Mouse (Mus musculus) embryonic facial prominence, embryonic 10.5 days (tissue): ENCODE data around the gene Eif2b1. TPM values are rescaled to one million over a fixed set of nuclear protein-coding genes. Genes with fewer than 3 reads are reported as not detected.
A peak's percentile ranks its signal among the peaks of the same experiment; 100 is the strongest.

Experiments
- DNase-seq: peaks from one replicate; pipeline ENCODE4 v3.0.0-alpha.2; 2017; ENCODE audit warnings: low spot score
- H3K27ac ChIP-seq: fragments of 300-500 bp; sonication (generic); replicated peaks from 2 replicates; pipeline ENCODE4 v1.5.1; 2016; ENCODE audit warnings: mild to moderate bottlenecking
- H3K27me3 ChIP-seq: fragments of 300-500 bp; sonication (generic); replicated peaks from 2 replicates; pipeline ENCODE4 v1.6.1; 2016; ENCODE audit warnings: low read depth, mild to moderate bottlenecking; ENCODE audit not compliant: poor library complexity, severe bottlenecking
- H3K36me3 ChIP-seq: fragments of 300-500 bp; sonication (generic); replicated peaks from 2 replicates; pipeline ENCODE4 v1.6.1; 2016; ENCODE audit warnings: mild to moderate bottlenecking, moderate library complexity
- H3K4me1 ChIP-seq: fragments of 300-500 bp; sonication (generic); 2 replicates; pipeline ENCODE4 v1.6.1; 2016
- H3K4me3 ChIP-seq: fragments of 300-500 bp; sonication (generic); 2 replicates; pipeline ENCODE4 v1.5.1; 2016; ENCODE audit warnings: mild to moderate bottlenecking, moderate library complexity
- H3K9me3 ChIP-seq: fragments of 300-500 bp; sonication (generic); 2 replicates; pipeline ENCODE4 v1.6.1; 2016; ENCODE audit warnings: mild to moderate bottlenecking
- WGBS: fragments of 180-500 bp; shearing (Covaris S2); methylation state at CpG from one replicate; pipeline ENCODE4 v1.1.7; 2016; 5-methylcytosine and 5-hydroxymethylcytosine counted together
- polyA plus RNA-seq: library from polyadenylated mRNA; unstranded; fragments of >200 nt; fragmentation: Nextera tagmentation; extraction: Ambion mirVana; gene quantifications from 2 replicates; pipeline ENCODE4 v1.2.1, GENCODE M21; 2016

Eif2b1 gene
- polyA plus RNA-seq, 1 experiment from 2014 or later: 83.7 TPM

DNA sequence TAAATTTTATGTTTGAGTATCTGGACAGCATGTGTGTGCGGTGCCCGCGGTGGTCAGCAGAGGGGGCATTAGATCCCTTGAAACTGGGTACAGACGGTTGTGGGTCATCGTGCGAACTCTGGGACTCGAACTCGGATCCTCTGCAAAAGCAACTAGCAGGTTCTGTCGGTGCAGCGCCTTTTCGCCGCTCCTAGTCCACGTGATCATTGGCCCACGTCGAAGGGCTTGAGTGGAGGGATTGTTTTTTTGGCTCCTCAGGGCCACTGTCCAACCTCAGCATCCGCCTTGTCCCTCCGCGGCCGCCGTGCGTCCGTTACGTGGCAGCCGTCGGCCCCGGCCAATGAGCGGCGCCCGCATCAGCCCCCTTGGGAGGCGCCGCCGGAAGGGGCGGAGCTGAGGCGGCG, 38.5 kb downstream of the Eif2b1 start, which contains the start of gene Tmed2:
Tmed2 (plus strand) TSS at position 313 of the 404 bp plus-strand sequence.
- WGBS: under 1% methylated on average over 35 of the region's 35 CpGs
- peak; percentile 95 for DNase-seq
- peaks cover 32% of the 10 kb centered on the region for H3K36me3 ChIP-seq
- no peaks in the 10 kb centered on the region for H3K9me3 ChIP-seq
- no peaks in the 10 kb centered on the region for H3K27me3 ChIP-seq
- H3K4me1 ChIP-seq: peaks cover 19% of the 10 kb centered on the region
- H3K27ac ChIP-seq: peak within 1 kb of the TSS; percentile 92
- peak within 1 kb of the TSS; percentile 99 for H3K4me3 ChIP-seq

DNA sequence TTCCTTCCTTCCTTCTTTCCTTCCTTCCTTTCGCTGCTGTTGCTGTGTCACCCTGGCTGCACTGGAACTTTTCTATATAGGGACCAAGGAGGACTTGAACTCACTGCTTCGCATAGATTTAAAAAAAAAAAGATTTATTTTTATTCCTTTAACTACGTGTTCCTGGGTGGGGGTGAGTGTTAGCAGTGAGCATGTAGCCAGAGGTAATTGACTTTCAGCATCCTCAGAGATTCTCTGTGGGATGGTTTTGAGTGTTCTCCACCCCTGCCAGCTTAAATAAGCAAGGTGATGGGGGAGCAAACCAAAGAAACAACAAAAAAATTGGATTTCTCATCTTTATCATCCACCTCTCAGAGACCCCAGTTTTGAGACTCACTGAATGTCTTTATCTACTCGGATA, 39.0 kb downstream of the Eif2b1 start:
- Histone ChIP-seq H3K4me3 (peak overlapping the region; percentile 99), H3K27me3 (no peaks in the 10 kb centered on the region), H3K4me1 (peaks cover 19% of the 10 kb centered on the region), H3K36me3 (peaks cover 27% of the 10 kb centered on the region), H3K9me3 (no peaks in the 10 kb centered on the region), H3K27ac (peak overlapping the region; percentile 85)
- WGBS: 70% methylated on average over 4 of the region's 4 CpGs
- DNase-seq: no peak

DNA sequence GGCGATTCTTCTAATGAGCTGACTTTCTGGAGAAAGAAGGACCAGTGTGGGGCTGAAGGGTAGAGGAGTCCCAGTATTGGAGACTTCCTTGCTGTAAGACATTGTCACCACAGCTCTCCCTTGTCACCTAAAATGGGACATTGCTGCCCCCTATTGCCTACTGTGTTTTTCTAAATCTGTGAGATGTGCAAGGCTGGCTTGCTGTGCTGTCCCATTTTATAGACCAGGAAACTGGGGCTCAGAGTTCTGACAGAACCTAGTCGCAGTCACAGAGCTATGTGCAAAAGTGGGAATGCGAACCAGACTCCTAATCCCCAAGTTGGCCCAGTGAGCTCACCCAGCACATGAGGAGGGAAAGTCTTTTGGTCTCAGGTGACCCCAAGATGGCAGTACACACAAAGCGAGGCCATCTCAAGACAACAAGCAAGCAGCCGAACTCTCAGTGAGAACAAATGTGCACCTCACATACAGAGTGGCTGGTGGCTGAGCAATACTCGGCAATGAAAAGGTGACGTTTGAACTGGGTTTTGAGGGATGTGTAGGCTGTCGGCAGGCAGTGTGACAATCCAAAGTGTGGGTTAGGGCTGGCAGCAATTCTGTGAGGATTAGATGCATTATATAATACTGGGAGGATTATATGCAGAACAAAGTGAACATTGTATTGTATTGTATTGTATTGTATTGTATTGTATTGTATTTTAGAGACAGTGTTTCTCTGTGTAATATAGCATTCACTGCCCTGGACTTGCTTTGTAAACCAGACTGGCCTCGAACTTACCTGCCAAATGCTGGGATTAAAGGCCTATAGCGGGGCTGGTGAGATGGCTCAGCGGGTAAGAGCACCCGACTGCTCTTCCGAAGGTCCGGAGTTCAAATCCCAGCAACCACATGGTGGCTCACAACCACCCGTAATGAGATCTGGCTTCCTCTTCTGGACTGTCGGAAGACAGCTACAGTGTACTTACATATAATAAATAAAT, 39.8 kb downstream of the Eif2b1 start:
- no peak overlapping the region for H3K4me3 ChIP-seq
- H3K27ac ChIP-seq: no peak overlapping the region
- peaks cover 19% of the 10 kb centered on the region for H3K4me1 ChIP-seq
- no peak for DNase-seq
- H3K27me3 ChIP-seq: no peaks in the 10 kb centered on the region
- no peaks in the 10 kb centered on the region for H3K9me3 ChIP-seq
- WGBS: 80% methylated on average over 16 of the region's 16 CpGs
- H3K36me3 ChIP-seq: peaks cover 19% of the 10 kb centered on the region

DNA sequence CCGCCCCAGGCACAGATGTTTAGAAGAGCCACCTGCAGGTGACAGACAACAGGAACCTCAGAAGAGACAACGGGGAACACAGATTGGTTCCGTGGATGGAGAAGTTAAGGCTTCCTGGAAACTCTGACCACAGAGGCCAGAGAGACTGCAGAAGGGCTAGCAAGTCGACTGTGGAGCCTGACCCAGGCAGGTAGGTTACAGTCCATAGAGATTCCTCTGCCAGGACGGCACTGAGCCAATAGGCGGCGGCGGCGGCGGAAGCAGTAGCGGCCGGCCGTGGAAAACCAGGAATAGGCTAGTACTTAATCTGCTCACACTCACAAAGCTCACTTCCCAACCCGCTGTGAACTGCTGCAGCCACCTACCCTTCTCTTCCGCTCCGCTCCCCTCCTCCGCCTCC, 42.2 kb downstream of the Eif2b1 start:
- Histone ChIP-seq H3K36me3 (no peaks in the 10 kb centered on the region), H3K27me3 (no peaks in the 10 kb centered on the region), H3K4me1 (peaks cover 23% of the 10 kb centered on the region), H3K4me3 (peak overlapping the region; percentile 44), H3K9me3 (no peaks in the 10 kb centered on the region), H3K27ac (peak overlapping the region; percentile 66)
- WGBS: 7% methylated on average over 17 of the region's 17 CpGs
- peak; percentile 59 for DNase-seq

DNA sequence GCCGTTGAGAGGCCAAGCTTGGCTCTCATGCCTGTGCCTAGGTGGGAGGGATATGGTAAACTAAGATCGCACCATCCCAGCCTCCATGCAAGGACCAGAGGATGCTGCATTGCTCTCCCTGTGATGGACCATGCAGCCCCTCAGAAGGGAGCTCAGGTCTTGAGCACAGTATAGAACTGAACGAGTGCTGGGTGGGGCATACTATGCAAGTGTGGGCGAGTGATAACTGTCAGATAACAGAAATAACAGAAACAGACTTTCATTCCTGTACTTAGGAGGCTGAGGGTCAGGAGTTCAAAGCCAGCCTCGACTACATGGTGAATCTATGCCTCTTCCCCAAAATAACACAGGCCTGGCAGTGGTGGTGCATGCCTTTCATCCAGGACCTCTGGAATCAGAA, 43.9 kb downstream of the Eif2b1 start:
- Histone ChIP-seq H3K27me3 (no peaks in the 10 kb centered on the region), H3K27ac (no peak overlapping the region)
- 73% methylated on average over 5 of the region's 5 CpGs for WGBS

DNA sequence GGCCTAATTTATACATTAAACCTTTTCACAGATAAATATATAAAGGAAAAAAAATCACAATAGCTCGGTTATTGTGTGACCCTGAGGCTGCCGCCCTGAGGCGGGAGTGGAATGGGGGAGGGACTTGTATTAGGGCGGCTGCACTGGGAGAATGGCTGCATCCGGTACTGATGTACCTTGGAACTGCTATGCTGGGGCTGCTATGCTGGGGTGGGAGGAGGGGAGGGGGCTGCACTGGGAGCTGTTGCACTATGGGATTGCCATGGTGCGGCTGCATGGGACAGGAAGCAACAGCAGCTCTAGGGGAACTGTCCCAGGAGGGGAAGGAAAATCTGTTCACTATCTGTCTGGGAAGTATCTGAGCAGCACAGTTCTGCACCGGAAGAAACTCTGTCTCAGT, 46.5 kb downstream of the Eif2b1 start:
- WGBS: 34% methylated on average over 7 of the region's 7 CpGs
- Histone ChIP-seq H3K4me3 (peak overlapping the region; percentile 90; the same call in 1 of the 2 replicates), H3K4me1 (peaks cover 58% of the 10 kb centered on the region), H3K36me3 (no peaks in the 10 kb centered on the region; the same call in 1 of the 2 replicates), H3K27ac (peak overlapping the region; percentile 94), H3K9me3 (no peaks in the 10 kb centered on the region), H3K27me3 (no peaks in the 10 kb centered on the region)
- peak; percentile 63 for DNase-seq

More for the DNA sequence above, 43.9 kb downstream of the Eif2b1 start:
- no peaks in the 10 kb centered on the region for H3K9me3 ChIP-seq
- H3K4me1 ChIP-seq: peaks cover 38% of the 10 kb centered on the region
- no peak overlapping the region for H3K4me3 ChIP-seq
- DNase-seq: no peak
- H3K36me3 ChIP-seq: no peaks in the 10 kb centered on the region

DNA sequence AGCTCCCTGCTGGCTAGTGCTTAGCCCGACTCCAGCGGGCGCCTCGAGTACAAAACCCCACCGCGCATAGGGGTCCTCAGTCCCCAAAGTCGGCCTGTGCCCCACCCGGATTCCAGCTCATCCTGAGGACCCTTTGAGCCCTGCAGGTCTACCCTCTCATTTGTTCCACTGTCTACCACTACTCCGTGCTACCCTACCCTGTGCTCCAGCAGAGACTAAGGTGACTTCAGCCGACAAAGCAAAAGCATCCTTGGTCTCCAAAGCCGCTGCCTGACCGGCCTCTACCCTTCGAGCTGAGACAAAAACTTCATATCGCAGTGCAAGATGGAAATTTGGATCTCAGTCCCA, 47.4 kb downstream of the Eif2b1 start:
- 13% methylated on average over 14 of the region's 14 CpGs for WGBS
- Histone ChIP-seq H3K27me3 (no peaks in the 10 kb centered on the region), H3K4me3 (peak overlapping the region; percentile 90), H3K4me1 (peaks cover 52% of the 10 kb centered on the region), H3K27ac (peak overlapping the region; percentile 94), H3K9me3 (no peaks in the 10 kb centered on the region), H3K36me3 (peaks cover 5% of the 10 kb centered on the region; the same call in 1 of the 2 replicates)
- DNase-seq: no peak

DNA sequence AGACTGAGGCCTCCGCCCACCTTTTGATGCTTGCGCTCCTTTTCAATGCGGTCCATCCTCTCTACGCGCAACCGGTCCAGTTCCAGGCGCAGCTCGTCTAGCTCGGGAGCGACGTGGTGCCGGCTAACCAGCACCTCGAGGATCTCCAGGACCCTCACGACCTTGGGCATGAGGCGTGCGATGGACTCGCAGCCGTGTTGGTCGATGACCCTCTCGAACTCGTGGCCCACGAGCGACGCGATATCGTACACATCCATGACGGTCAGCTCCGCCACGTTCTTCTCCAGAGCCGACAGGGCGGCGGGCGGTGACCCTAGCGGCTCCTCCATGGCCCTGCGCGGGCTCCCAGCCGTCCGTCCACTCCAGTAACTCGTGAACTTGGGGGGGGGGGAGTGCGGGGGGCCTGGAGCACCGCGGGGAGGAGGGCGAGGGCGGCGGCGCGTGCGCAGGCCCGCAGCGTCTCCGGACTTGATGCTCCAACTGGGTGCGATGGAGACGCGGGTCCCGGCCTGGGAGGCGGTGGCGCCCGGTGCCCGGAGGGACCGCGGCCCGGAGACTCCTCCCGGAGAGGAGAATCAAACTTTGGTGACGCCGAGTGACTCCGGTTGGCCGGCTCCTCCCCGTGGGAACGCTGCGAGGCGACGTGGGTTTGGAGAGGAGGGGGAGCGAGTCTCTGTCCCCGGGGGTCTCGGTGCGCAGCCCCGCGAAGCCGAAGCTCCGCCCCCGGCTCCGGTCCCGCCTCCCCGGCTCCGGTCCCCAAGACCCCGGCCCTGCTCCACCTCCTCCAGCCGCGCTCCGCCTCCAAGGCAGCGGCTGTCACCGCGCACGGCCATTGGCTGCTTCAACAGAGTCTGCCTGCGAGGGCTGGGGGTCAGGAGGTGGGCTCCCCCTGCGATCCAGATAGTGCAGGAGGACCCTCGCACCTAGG, 48.0 kb downstream of the Eif2b1 start, which contains the start of gene Rilpl1:
Rilpl1 (minus strand) TSS at position 737 of the 928 bp plus-strand sequence.
- H3K9me3 ChIP-seq: no peaks in the 10 kb centered on the region
- peak within 1 kb of the TSS; percentile 94 for H3K27ac ChIP-seq
- under 1% methylated on average over 96 of the region's 96 CpGs for WGBS
- H3K4me1 ChIP-seq: peaks cover 51% of the 10 kb centered on the region
- DNase-seq: peak; percentile 95
- H3K36me3 ChIP-seq: peaks cover 11% of the 10 kb centered on the region
- H3K4me3 ChIP-seq: peak within 1 kb of the TSS; percentile 90
- H3K27me3 ChIP-seq: no peaks in the 10 kb centered on the region

DNA sequence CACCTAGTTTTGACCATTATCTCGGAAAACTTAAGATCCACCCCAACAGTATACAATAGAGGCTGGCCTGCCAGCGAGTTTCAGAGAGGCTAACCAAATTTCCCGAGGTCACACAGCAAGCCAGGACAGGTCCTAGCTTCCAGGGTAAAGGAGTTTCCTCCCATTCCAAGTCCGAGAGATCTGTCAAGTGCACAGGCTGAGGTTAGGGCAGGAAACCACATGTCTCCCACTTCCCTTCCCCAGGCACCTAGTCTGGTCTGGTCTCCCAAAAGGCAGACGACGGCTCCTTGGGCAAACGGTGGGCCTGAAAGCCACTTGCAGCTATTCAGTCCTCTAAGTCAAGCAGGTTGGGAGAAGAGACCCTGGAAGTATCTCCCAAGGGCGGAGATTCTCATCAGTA, 49.2 kb downstream of the Eif2b1 start:
- Histone ChIP-seq H3K27ac (0 out of 2 replicates have a peak overlapping the region, but pooled peaks have one; percentile 1), H3K36me3 (peaks cover 21% of the 10 kb centered on the region), H3K4me3 (peak overlapping the region; percentile 90), H3K27me3 (no peaks in the 10 kb centered on the region), H3K4me1 (peaks cover 51% of the 10 kb centered on the region), H3K9me3 (no peaks in the 10 kb centered on the region)
- DNase-seq: no peak
- 54% methylated on average over 8 of the region's 8 CpGs for WGBS

DNA sequence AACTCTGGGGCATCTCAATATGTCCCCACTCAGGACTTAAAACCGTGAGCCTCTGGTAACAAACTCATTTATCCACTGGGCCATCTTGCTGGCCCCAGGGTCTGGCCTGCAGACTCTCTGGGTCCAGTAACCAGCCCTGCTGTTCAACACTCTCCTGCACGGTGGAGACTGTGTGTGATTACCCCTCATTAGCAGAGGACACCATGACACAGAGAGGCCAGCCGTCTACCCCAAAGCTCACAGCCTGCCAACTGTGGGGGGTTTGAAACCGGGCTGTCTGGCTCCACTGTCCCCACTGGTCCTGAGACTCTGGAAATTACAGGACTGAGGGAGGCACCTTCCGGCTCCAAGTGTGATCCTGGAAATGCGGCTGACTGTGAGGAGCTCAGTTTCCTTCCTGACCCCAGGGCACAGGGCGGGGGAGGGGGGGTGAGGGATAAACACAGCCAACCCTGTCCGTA, 49.7 kb downstream of the Eif2b1 start:
- Histone ChIP-seq H3K27ac (peak overlapping the region; percentile 58), H3K27me3 (no peaks in the 10 kb centered on the region), H3K4me3 (peak overlapping the region; percentile 90), H3K4me1 (peaks cover 51% of the 10 kb centered on the region), H3K36me3 (peaks cover 26% of the 10 kb centered on the region), H3K9me3 (no peaks in the 10 kb centered on the region)
- WGBS: 24% methylated on average over 8 of the region's 8 CpGs
- DNase-seq: peak; percentile 34

DNA sequence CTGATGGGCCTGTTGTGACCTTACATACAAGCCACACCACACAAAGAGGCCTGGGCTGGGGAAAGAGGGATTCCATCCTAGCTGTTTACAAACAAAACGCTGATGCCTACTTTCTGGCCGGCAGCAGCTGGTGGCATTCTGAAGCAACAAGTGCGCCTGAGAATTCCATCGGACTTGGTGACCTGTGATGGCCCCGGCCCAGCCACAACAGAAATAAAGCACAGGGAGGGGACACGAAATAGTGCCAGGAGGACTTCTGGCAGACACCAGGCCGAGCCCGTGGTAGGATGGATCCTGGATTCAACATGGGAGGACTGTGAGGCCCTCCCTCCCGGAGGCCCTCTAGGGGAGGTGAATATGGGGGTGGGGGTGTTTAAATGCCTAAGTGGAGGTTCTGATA, 50.1 kb downstream of the Eif2b1 start:
- 48% methylated on average over 9 of the region's 9 CpGs for WGBS
- Histone ChIP-seq H3K27ac (peak overlapping the region; percentile 58), H3K36me3 (peaks cover 30% of the 10 kb centered on the region), H3K9me3 (no peaks in the 10 kb centered on the region), H3K4me1 (peaks cover 51% of the 10 kb centered on the region), H3K4me3 (peak overlapping the region; percentile 90), H3K27me3 (no peaks in the 10 kb centered on the region)
- no peak for DNase-seq

DNA sequence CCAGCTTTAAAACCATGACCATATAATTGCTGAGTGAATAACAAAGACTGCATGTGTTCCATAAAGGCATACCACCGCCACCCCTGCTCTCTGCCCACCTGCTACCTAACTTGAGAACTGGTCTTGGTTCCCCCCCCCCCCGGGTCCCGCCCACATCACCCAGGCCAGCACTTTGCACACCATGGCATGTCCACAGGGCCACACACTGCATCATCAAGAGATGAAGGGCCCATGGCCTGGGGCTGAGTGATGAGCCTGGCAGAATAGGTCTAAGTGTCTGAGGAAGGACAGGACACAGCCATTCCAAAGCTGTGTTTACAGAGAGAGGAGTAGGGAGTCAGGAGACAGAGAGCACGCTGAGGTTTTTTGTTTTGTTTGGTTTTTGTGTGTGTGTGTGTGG, 50.6 kb downstream of the Eif2b1 start:
- Histone ChIP-seq H3K4me3 (peak overlapping the region; percentile 90), H3K27me3 (no peaks in the 10 kb centered on the region), H3K4me1 (peaks cover 48% of the 10 kb centered on the region), H3K36me3 (peaks cover 34% of the 10 kb centered on the region), H3K9me3 (0 out of 2 replicates have a peak, but pooled peaks cover 4% of the 10 kb centered on the region), H3K27ac (peak overlapping the region; percentile 58)
- 69% methylated on average over 4 of the region's 4 CpGs for WGBS
- no peak for DNase-seq
